25 mouse cellular contexts compared by ENCODE assay signal in genomic region chr11:55368388-55369092, GRCm38 (mm10). TPM values are rescaled to one million over a fixed set of nuclear protein-coding genes. Genes with fewer than 3 reads are reported as not detected.
DNase-seq lines count a peak whose midpoint lies in the region; ATAC-seq and TF ChIP-seq lines count a peak whose summit lies in the region.
"Had no signal": no experiment of that assay in that cellular context is flagged by ENCODE, and none has a peak within 500 bp of the region (broad histone marks: within the 10 kb centered on the region; RNA-seq: fewer than 3 reads in every experiment).

No protein-coding gene starts in this region.

- no peak for ATAC-seq in heart, embryonic 13.5 days (ENCODE audit: extremely low read depth, insufficient number of reproducible peaks, low FRiP score, low TSS enrichment)
- 0 out of 2 replicates have a peak, but pooled peaks have one; percentile 59 for ATAC-seq in kidney, embryonic 15.5 days (replicated peaks; ENCODE audit: low FRiP score)
- ATAC-seq: forebrain, postnatal 0 days; intestine, embryonic 15.5 days had no signal

- H3K4me2 ChIP-seq in heart, embryonic 13.5 days, result no peak overlapping the region
- no peak overlapping the region for H3K4me2 ChIP-seq in kidney, embryonic 15.5 days
- H3K4me2 ChIP-seq: embryonic facial prominence, embryonic 15.5 days; hindbrain, embryonic 14.5 days; intestine, embryonic 15.5 days; midbrain, embryonic 12.5 days had no signal

- 51% methylated on average over 4 of the region's 4 CpGs for WGBS in heart, embryonic 13.5 days
- WGBS in kidney, adult 2 months, result 28% methylated on average over 4 of the region's 4 CpGs
- WGBS in kidney, embryonic 15.5 days, result 55% methylated on average over 4 of the region's 4 CpGs

- peaks cover 14% of the 10 kb centered on the region for H3K4me1 ChIP-seq in heart, embryonic 13.5 days
- H3K4me1 ChIP-seq in kidney, adult 2 months (ENCODE audit: control insufficient read depth, insufficient read depth, low read length), result 0 out of 2 replicates have a peak, but pooled peaks cover 3% of the 10 kb centered on the region
- no peaks in the 10 kb centered on the region for H3K4me1 ChIP-seq in brown adipose tissue, adult 24 weeks (ENCODE audit: control insufficient read depth, insufficient read depth, insufficient read length, low read length)
- peaks cover 12% of the 10 kb centered on the region for H3K4me1 ChIP-seq in kidney, embryonic 15.5 days
- H3K4me1 ChIP-seq: intestine, embryonic 15.5 days; midbrain, embryonic 12.5 days had no signal

- H3K4me3 ChIP-seq in heart, embryonic 13.5 days, result no peak overlapping the region
- H3K4me3 ChIP-seq in kidney, adult 2 months (ENCODE audit: insufficient read depth, low read depth, low read length), result no peak overlapping the region
- H3K4me3 ChIP-seq in brown adipose tissue, adult 24 weeks (ENCODE audit: insufficient read depth, low read depth, low read length), result no peak overlapping the region
- no peak overlapping the region for H3K4me3 ChIP-seq in kidney, embryonic 15.5 days (replicated peaks)
- H3K4me3 ChIP-seq: embryonic facial prominence, embryonic 15.5 days; forebrain, embryonic 10.5 days; intestine, embryonic 15.5 days; midbrain, embryonic 12.5 days had no signal

- H3K36me3 ChIP-seq in heart, embryonic 13.5 days, result no peaks in the 10 kb centered on the region
- H3K36me3 ChIP-seq in kidney, adult 2 months (ENCODE audit: control insufficient read depth, insufficient read depth, low read length), result no peaks in the 10 kb centered on the region
- no peaks in the 10 kb centered on the region for H3K36me3 ChIP-seq in kidney, embryonic 15.5 days
- H3K36me3 ChIP-seq: embryonic facial prominence, embryonic 15.5 days; forebrain, embryonic 10.5 days; intestine, embryonic 15.5 days; midbrain, embryonic 12.5 days had no signal

- no peak overlapping the region; the same call in 1 of the 2 replicates for H3K9ac ChIP-seq in heart, embryonic 13.5 days
- no peak overlapping the region for H3K9ac ChIP-seq in kidney, embryonic 15.5 days
- H3K9ac ChIP-seq: embryonic facial prominence, embryonic 15.5 days; forebrain, postnatal 0 days; hindbrain, embryonic 14.5 days; intestine, embryonic 15.5 days; midbrain, embryonic 12.5 days had no signal

- TF ChIP-seq POLR2A in kidney, adult 2 months (IDR thresholded peaks at IDR 0.05; ENCODE audit: low read depth, low read length), result no peak

- H3K9me3 ChIP-seq in heart, embryonic 13.5 days, result no peaks in the 10 kb centered on the region
- no peaks in the 10 kb centered on the region for H3K9me3 ChIP-seq in kidney, embryonic 15.5 days (replicated peaks)
- H3K9me3 ChIP-seq: embryonic facial prominence, embryonic 15.5 days; forebrain, embryonic 10.5 days; intestine, embryonic 15.5 days; midbrain, embryonic 12.5 days had no signal

- no peak for TF ChIP-seq CTCF in kidney, adult 2 months (conservative IDR thresholded peaks at IDR 0.05; ENCODE audit: insufficient read depth, insufficient read length, low read depth, low read length)

- no peak for DNase-seq in heart, postnatal 4 days
- peak; percentile 70 for DNase-seq in kidney, adult 2 months
- no peak for DNase-seq in kidney, postnatal 4 days
- no peak for DNase-seq in cerebellum, postnatal 10 days
- DNase-seq: adrenal gland, postnatal 25 days; B cell, adult 2 months; cerebellum, adult 11-12 months; cerebellum, postnatal 36 days; forebrain, postnatal 0 days; liver; retina, postnatal 1 day; right cerebral cortex, postnatal 4 days; thymus, adult 2 months had no signal

- peaks cover 10% of the 10 kb centered on the region for H3K27me3 ChIP-seq in heart, embryonic 13.5 days (replicated peaks)
- no peaks in the 10 kb centered on the region for H3K27me3 ChIP-seq in kidney, adult 2 months (replicated peaks; ENCODE audit: control insufficient read depth, insufficient read depth, low read length)
- H3K27me3 ChIP-seq in kidney, embryonic 15.5 days, result no peaks in the 10 kb centered on the region
- H3K27me3 ChIP-seq: embryonic facial prominence, embryonic 15.5 days; intestine, embryonic 15.5 days; midbrain, embryonic 12.5 days had no signal

- peak overlapping the region; percentile 51 for H3K27ac ChIP-seq in heart, embryonic 13.5 days (replicated peaks)
- peak overlapping the region; percentile 21 for H3K27ac ChIP-seq in kidney, adult 2 months (ENCODE audit: insufficient read depth, low read depth, low read length)
- H3K27ac ChIP-seq in brown adipose tissue, adult 24 weeks (replicated peaks; ENCODE audit: low read depth, low read length), result peak overlapping the region; percentile 20; the same call in 1 of the 2 replicates
- H3K27ac ChIP-seq in kidney, embryonic 15.5 days, result peak overlapping the region; percentile 68
- H3K27ac ChIP-seq: embryonic facial prominence, embryonic 15.5 days; forebrain, embryonic 10.5 days; hindbrain, embryonic 14.5 days; intestine, embryonic 15.5 days; midbrain, embryonic 12.5 days had no signal

RNA-seq across cellular contexts. Expression of gene Fat2, which starts 32.2 kb away (rescaled TPM):
- polyA plus RNA-seq in heart, embryonic 13.5 days (2015; fragmentation: Nextera tagmentation; extraction: Ambion mirVana), result 0.01 TPM in 1 of 2 replicates, not detected in the other
- total RNA-seq in heart, postnatal 4 days (2021), result under 1 TPM; 0.05 to 0.07 TPM
- polyA plus RNA-seq in kidney, adult 2 months (2012; rRNA removed), result 0.06 and 0.11 TPM in 2 replicates
- not detected in 2 replicates for polyA plus RNA-seq in brown adipose tissue, adult 24 weeks (2012; ENCODE audit: insufficient read depth, insufficient read length, missing spikeins)
- 0.08 and 0.10 TPM in 2 replicates for polyA plus RNA-seq in kidney, embryonic 15.5 days (2015; fragmentation: Nextera tagmentation; extraction: Ambion mirVana)
- total RNA-seq: adrenal gland, postnatal 25 days; granulocyte monocyte progenitor cell, adult 5-6 weeks; megakaryocyte progenitor cell, adult 5-6 weeks; monocyte, adult 5-6 weeks had no signal
- polyA plus RNA-seq: liver, embryonic 16.5 days had no signal

RNA-seq across cellular contexts. Expression of gene Sparc, which starts 54.4 kb away (rescaled TPM):
- polyA plus RNA-seq in heart, embryonic 13.5 days (2015; fragmentation: Nextera tagmentation; extraction: Ambion mirVana), result 1,654 and 1,741 TPM in 2 replicates
- 1,000 to 10,000 TPM; 1,405 to 1,430 TPM for total RNA-seq in heart, postnatal 4 days (2021)
- polyA plus RNA-seq in kidney, adult 2 months (2012; rRNA removed), result 585 and 720 TPM in 2 replicates
- polyA plus RNA-seq in brown adipose tissue, adult 24 weeks (2012; ENCODE audit: insufficient read depth, insufficient read length, missing spikeins), result 730 and 804 TPM in 2 replicates
- 1,364 and 1,510 TPM in 2 replicates for polyA plus RNA-seq in kidney, embryonic 15.5 days (2015; fragmentation: Nextera tagmentation; extraction: Ambion mirVana)
- total RNA-seq: megakaryocyte progenitor cell, adult 5-6 weeks; monocyte, adult 5-6 weeks had no signal
